Mouse (Mus musculus) cerebellum, adult 2 months (tissue): ENCODE measurements around the gene Moap1.

Experiments
- CTCF ChIP-seq: fragments of 200-500 bp; IDR thresholded peaks from 2 replicates; pipeline ENCODE4 v1.5.1; 2011; ENCODE audit warnings: low read depth, mild to moderate bottlenecking, control low read depth, low read length, moderate library complexity, borderline replicate concordance; ENCODE audit not compliant: insufficient read depth
- POLR2A ChIP-seq: fragments of 200-500 bp; IDR thresholded peaks from 2 replicates; pipeline ENCODE4 v1.6.1; 2011; ENCODE audit warnings: low read length, control low read depth, borderline replicate concordance; ENCODE audit not compliant: insufficient read depth

- TF ChIP-seq CTCF (no peak), POLR2A (no peak)
These were observed 4.4 kb downstream of the Moap1 start for GRCm38 (mm10) chr12:102739096-102739495.
